Comparison of ENCODE assay signal across 1 mouse cellular context in the genomic region with DNA sequence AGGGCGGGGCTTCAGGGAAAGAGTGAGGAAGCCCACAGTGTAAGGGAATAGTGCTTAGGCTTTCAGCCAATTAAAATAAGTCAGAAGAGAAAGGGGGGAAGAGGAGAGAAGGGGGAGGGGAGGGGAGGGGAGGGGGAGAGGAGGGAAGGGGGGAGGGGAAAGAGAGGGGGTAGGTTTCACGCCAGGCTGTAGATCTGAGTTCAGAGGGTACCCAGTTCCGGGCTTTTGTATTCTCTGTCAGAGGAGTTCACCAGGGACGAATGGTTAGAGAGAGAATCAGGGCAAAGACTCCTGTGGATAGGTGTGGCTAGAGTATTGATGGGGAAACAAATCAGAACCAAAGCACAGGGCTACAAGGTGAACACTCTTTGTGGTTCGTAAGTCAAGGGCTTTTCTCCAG.
TF ChIP-seq lines count a peak whose summit lies in the region.

No protein-coding gene starts in this region.

TF ChIP-seq in ES-E14, 5 proteins besides CTCF, POLR2A, EP300 and RAD21 (continued from another document):
- TF ChIP-seq ZNF384 (IDR thresholded peaks at IDR 0.05; ENCODE audit: low read depth, low read length) (no peak), MAFK (IDR thresholded peaks at IDR 0.05; ENCODE audit: insufficient read depth, low read depth, low read length) (no peak), CHD2 (IDR thresholded peaks at IDR 0.05; ENCODE audit: low read depth, low read length) (no peak)
